Mouse (Mus musculus): ENCODE results near the gene Vti1a. TPM values are rescaled to one million over a fixed set of nuclear protein-coding genes. Genes with fewer than 3 reads are reported as not detected.

The Vti1a gene
- polyA plus RNA-seq, 1 experiment from 2014 or later = 26.7 TPM

DNA sequence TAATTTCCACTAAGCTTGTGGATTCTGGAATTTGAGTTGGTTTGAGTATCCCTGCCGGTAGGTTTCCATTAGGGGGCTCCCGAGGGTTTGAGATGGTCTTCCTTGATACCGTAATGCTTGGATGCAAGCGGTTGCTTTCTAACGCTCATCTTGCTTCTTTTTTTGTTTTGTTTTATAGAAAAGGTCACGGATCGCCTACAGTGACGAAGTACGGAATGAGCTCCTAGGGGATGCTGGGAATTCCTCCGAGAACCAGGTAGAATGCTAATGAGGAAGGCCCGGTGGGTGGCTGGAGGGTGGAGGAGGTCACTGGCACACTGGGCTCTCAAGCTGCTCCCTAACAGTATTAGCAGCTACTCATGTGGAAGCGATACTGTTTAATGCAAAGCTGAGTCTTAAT lies 64.7 kb downstream of the Vti1a start:
- no peak for ATAC-seq (ENCODE audit: low read depth)
- Histone ChIP-seq H3K36me3 (ENCODE audit: control insufficient read depth, insufficient read depth, low read length) (no peaks in the 10 kb centered on the region), H3K27me3 (ENCODE audit: control insufficient read depth, insufficient read depth, low read depth, low read length) (no peaks in the 10 kb centered on the region), H3K27ac (ENCODE audit: low read length) (no peak overlapping the region), H3K9me3 (ENCODE audit: control insufficient read depth, low read length) (no peaks in the 10 kb centered on the region), H3K4me2 (ENCODE audit: low read depth, low read length) (no peak overlapping the region), H3K4me1 (replicated peaks; ENCODE audit: control insufficient read depth, insufficient read depth, low read length) (no peaks in the 10 kb centered on the region), H3K9ac (ENCODE audit: low read length) (no peak overlapping the region), H3K4me3 (ENCODE audit: low read length) (no peak overlapping the region)
- 40% methylated on average over 12 of the region's 12 CpGs for WGBS

- H3K36me3 ChIP-seq (ENCODE audit: control insufficient read depth, insufficient read depth, low read length) = no peaks in the 10 kb centered on the region
- H3K4me1 ChIP-seq (replicated peaks; ENCODE audit: control insufficient read depth, insufficient read depth, low read length) = no peaks in the 10 kb centered on the region
- H3K4me2 ChIP-seq (ENCODE audit: low read depth, low read length) = no peak overlapping the region
- ATAC-seq (ENCODE audit: low read depth) = no peak
- no peak overlapping the region for H3K4me3 ChIP-seq (ENCODE audit: low read length)
- no peak overlapping the region for H3K27ac ChIP-seq (ENCODE audit: low read length)
- H3K9me3 ChIP-seq (ENCODE audit: control insufficient read depth, low read length) = no peaks in the 10 kb centered on the region
- no peak overlapping the region for H3K9ac ChIP-seq (ENCODE audit: low read length)
- 91% methylated on average over 7 of the region's 7 CpGs for WGBS
- no peaks in the 10 kb centered on the region for H3K27me3 ChIP-seq (ENCODE audit: control insufficient read depth, insufficient read depth, low read depth, low read length)
Observed at GRCm38 (mm10) chr19:55381343-55381742, 65.2 kb downstream of the Vti1a start.

- Histone ChIP-seq H3K4me3 (ENCODE audit: low read length) (no peak overlapping the region), H3K9me3 (ENCODE audit: control insufficient read depth, low read length) (no peaks in the 10 kb centered on the region), H3K4me1 (replicated peaks; ENCODE audit: control insufficient read depth, insufficient read depth, low read length) (no peaks in the 10 kb centered on the region), H3K36me3 (ENCODE audit: control insufficient read depth, insufficient read depth, low read length) (no peaks in the 10 kb centered on the region), H3K9ac (ENCODE audit: low read length) (no peak overlapping the region), H3K4me2 (ENCODE audit: low read depth, low read length) (no peak overlapping the region), H3K27ac (ENCODE audit: low read length) (no peak overlapping the region), H3K27me3 (ENCODE audit: control insufficient read depth, insufficient read depth, low read depth, low read length) (no peaks in the 10 kb centered on the region)
- WGBS = 71% methylated on average over 7 of the region's 7 CpGs
- no peak for ATAC-seq (ENCODE audit: low read depth)
Observed at GRCm38 (mm10) chr19:55382745-55383144, 66.7 kb downstream of the Vti1a start.

DNA sequence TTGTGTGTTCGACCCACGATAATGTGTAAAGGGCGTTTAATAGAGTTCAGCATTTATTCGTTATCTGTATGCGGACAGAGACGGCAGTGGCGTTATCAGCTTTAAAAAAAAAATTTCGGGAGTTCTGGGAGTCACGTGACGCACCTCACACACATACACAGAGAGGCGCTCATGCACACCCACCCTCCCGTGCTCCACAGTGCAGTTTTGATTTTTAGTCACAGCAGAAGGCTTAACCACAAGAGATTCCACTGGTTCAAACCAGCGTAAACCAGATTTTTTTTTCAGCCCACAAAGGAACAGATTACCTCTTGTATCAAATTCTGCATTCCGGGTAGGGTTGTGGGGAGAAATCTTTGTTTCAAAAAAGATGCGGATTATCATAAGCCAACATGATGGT lies 68.5 kb downstream of the Vti1a start:
- no peak for ATAC-seq (ENCODE audit: low read depth)
- H3K4me2 ChIP-seq (ENCODE audit: low read depth, low read length) = no peak overlapping the region
- no peaks in the 10 kb centered on the region for H3K9me3 ChIP-seq (ENCODE audit: control insufficient read depth, low read length)
- H3K36me3 ChIP-seq (ENCODE audit: control insufficient read depth, insufficient read depth, low read length) = no peaks in the 10 kb centered on the region
- peaks cover 2% of the 10 kb centered on the region; the same call in 1 of the 2 replicates for H3K4me1 ChIP-seq (replicated peaks; ENCODE audit: control insufficient read depth, insufficient read depth, low read length)
- H3K4me3 ChIP-seq (ENCODE audit: low read length) = no peak overlapping the region
- no peak overlapping the region for H3K9ac ChIP-seq (ENCODE audit: low read length)
- no peaks in the 10 kb centered on the region for H3K27me3 ChIP-seq (ENCODE audit: control insufficient read depth, insufficient read depth, low read depth, low read length)
- no peak overlapping the region for H3K27ac ChIP-seq (ENCODE audit: low read length)
- WGBS = 82% methylated on average over 15 of the region's 15 CpGs

- Histone ChIP-seq H3K36me3 (ENCODE audit: control insufficient read depth, insufficient read depth, low read length) (no peaks in the 10 kb centered on the region), H3K4me1 (replicated peaks; ENCODE audit: control insufficient read depth, insufficient read depth, low read length) (peaks cover 2% of the 10 kb centered on the region; the same call in 1 of the 2 replicates), H3K4me2 (ENCODE audit: low read depth, low read length) (peak overlapping the region; percentile 39), H3K27ac (ENCODE audit: low read length) (no peak overlapping the region), H3K9me3 (ENCODE audit: control insufficient read depth, low read length) (no peaks in the 10 kb centered on the region), H3K27me3 (ENCODE audit: control insufficient read depth, insufficient read depth, low read depth, low read length) (no peaks in the 10 kb centered on the region), H3K9ac (ENCODE audit: low read length) (no peak overlapping the region; the same call in 1 of the 2 replicates), H3K4me3 (ENCODE audit: low read length) (peak overlapping the region; percentile 12)
- no peak for ATAC-seq (ENCODE audit: low read depth)
- WGBS = 44% methylated on average over 10 of the region's 10 CpGs
Observed at GRCm38 (mm10) chr19:55389019-55389418, 72.9 kb downstream of the Vti1a start.

GRCm38 (mm10) chr19:55390323-55390722 lies 74.2 kb downstream of the Vti1a start:
- H3K27ac ChIP-seq (ENCODE audit: low read length) = no peak overlapping the region
- H3K4me3 ChIP-seq (ENCODE audit: low read length) = no peak overlapping the region
- peaks cover 2% of the 10 kb centered on the region; the same call in 1 of the 2 replicates for H3K4me1 ChIP-seq (replicated peaks; ENCODE audit: control insufficient read depth, insufficient read depth, low read length)
- H3K4me2 ChIP-seq (ENCODE audit: low read depth, low read length) = no peak overlapping the region
- 61% methylated on average over 11 of the region's 11 CpGs for WGBS
- no peaks in the 10 kb centered on the region for H3K36me3 ChIP-seq (ENCODE audit: control insufficient read depth, insufficient read depth, low read length)
- no peak overlapping the region for H3K9ac ChIP-seq (ENCODE audit: low read length)
- ATAC-seq (ENCODE audit: low read depth) = no peak
- no peaks in the 10 kb centered on the region for H3K27me3 ChIP-seq (ENCODE audit: control insufficient read depth, insufficient read depth, low read depth, low read length)
- H3K9me3 ChIP-seq (ENCODE audit: control insufficient read depth, low read length) = no peaks in the 10 kb centered on the region

GRCm38 (mm10) chr19:55401638-55402037 lies 85.5 kb downstream of the Vti1a start:
- H3K4me2 ChIP-seq (ENCODE audit: low read depth, low read length) = no peak overlapping the region
- H3K9ac ChIP-seq (ENCODE audit: low read length) = no peak overlapping the region
- H3K4me3 ChIP-seq (ENCODE audit: low read length) = no peak overlapping the region
- H3K4me1 ChIP-seq (replicated peaks; ENCODE audit: control insufficient read depth, insufficient read depth, low read length) = no peaks in the 10 kb centered on the region
- no peaks in the 10 kb centered on the region for H3K36me3 ChIP-seq (ENCODE audit: control insufficient read depth, insufficient read depth, low read length)
- ATAC-seq (ENCODE audit: low read depth) = no peak
- no peaks in the 10 kb centered on the region for H3K9me3 ChIP-seq (ENCODE audit: control insufficient read depth, low read length)
- H3K27me3 ChIP-seq (ENCODE audit: control insufficient read depth, insufficient read depth, low read depth, low read length) = no peaks in the 10 kb centered on the region
- WGBS = 78% methylated on average over 11 of the region's 11 CpGs
- no peak overlapping the region for H3K27ac ChIP-seq (ENCODE audit: low read length)

DNA sequence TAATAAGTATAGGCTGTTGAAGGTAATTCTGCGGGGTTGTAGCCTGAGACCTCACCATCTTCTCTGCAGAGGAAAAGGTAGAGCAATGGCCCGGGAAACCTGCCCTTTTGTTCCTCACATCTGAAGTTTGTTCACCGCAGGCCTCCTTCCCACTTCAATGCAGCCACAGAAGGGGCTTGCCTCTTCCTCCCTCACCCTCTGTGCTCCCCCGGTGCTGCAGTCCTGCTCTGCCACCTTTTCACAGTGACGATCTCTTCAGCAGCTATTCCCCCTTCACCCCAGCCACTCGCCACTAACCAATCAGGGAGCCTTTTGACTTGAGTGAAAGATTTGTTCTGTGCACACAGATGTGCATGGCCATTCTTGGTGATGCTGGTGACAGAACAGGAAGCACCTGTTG lies 92.4 kb downstream of the Vti1a start:
- Histone ChIP-seq H3K4me1 (replicated peaks; ENCODE audit: control insufficient read depth, insufficient read depth, low read length) (no peaks in the 10 kb centered on the region), H3K27me3 (ENCODE audit: control insufficient read depth, insufficient read depth, low read depth, low read length) (no peaks in the 10 kb centered on the region), H3K27ac (ENCODE audit: low read length) (no peak overlapping the region), H3K4me3 (ENCODE audit: low read length) (no peak overlapping the region), H3K9me3 (ENCODE audit: control insufficient read depth, low read length) (no peaks in the 10 kb centered on the region), H3K4me2 (ENCODE audit: low read depth, low read length) (no peak overlapping the region), H3K36me3 (ENCODE audit: control insufficient read depth, insufficient read depth, low read length) (no peaks in the 10 kb centered on the region), H3K9ac (ENCODE audit: low read length) (no peak overlapping the region)
- no peak for ATAC-seq (ENCODE audit: low read depth)
- WGBS = 47% methylated on average over 6 of the region's 6 CpGs

- no peaks in the 10 kb centered on the region for H3K27me3 ChIP-seq (ENCODE audit: control insufficient read depth, insufficient read depth, low read depth, low read length)
- H3K4me2 ChIP-seq (ENCODE audit: low read depth, low read length) = no peak overlapping the region
- H3K4me3 ChIP-seq (ENCODE audit: low read length) = no peak overlapping the region
- no peak for ATAC-seq (ENCODE audit: low read depth)
- no peaks in the 10 kb centered on the region for H3K4me1 ChIP-seq (replicated peaks; ENCODE audit: control insufficient read depth, insufficient read depth, low read length)
- no peaks in the 10 kb centered on the region for H3K9me3 ChIP-seq (ENCODE audit: control insufficient read depth, low read length)
- no peak overlapping the region for H3K27ac ChIP-seq (ENCODE audit: low read length)
- no peaks in the 10 kb centered on the region for H3K36me3 ChIP-seq (ENCODE audit: control insufficient read depth, insufficient read depth, low read length)
- H3K9ac ChIP-seq (ENCODE audit: low read length) = no peak overlapping the region
- WGBS = 87% methylated on average over 11 of the region's 11 CpGs
Observed at GRCm38 (mm10) chr19:55411415-55411814, 95.3 kb downstream of the Vti1a start.

DNA sequence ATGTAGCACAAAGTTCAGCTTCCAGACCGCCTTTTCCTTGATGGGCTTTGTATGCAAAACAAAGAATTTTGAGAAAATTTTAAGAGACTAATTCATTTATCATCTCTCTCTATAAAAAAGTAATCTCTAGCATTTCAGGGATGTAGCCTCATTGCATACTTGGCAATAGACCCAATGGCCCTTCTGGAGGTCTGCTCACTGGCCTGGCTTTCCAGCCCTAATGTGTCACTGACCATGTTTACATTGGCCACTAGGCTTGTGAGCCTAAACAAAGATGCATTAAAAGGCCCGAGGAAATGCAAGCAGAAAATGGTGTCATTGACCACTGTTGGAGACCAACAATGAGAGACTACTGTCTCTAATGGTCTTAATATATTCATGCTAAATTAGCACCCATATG lies 95.8 kb downstream of the Vti1a start:
- no peak overlapping the region for H3K9ac ChIP-seq (ENCODE audit: low read length)
- H3K4me3 ChIP-seq (ENCODE audit: low read length) = no peak overlapping the region
- no peak overlapping the region for H3K4me2 ChIP-seq (ENCODE audit: low read depth, low read length)
- no peak for ATAC-seq (ENCODE audit: low read depth)
- no peak overlapping the region for H3K27ac ChIP-seq (ENCODE audit: low read length)
- WGBS = 48% methylated on average over 2 of the region's 2 CpGs
- no peaks in the 10 kb centered on the region for H3K36me3 ChIP-seq (ENCODE audit: control insufficient read depth, insufficient read depth, low read length)
- H3K4me1 ChIP-seq (replicated peaks; ENCODE audit: control insufficient read depth, insufficient read depth, low read length) = no peaks in the 10 kb centered on the region
- H3K27me3 ChIP-seq (ENCODE audit: control insufficient read depth, insufficient read depth, low read depth, low read length) = no peaks in the 10 kb centered on the region
- no peaks in the 10 kb centered on the region for H3K9me3 ChIP-seq (ENCODE audit: control insufficient read depth, low read length)
